Mouse (Mus musculus) G1E (cell line): ENCODE measurements at regions not wholly inside any gene's neighbourhood (a gene's known extent, or its start where the extent isn't known, plus 50 kb on each side); places are given as distances from the start of the nearest gene placed in this dataset.

Experiments
- CTCF ChIP-seq: IDR thresholded peaks from 2 replicates; pipeline ENCODE4 v1.5.1; 2012; ENCODE audit warnings: low read depth, low read length, inconsistent platforms, mixed read lengths
- GATA1 ChIP-seq: IDR thresholded peaks from 2 replicates; pipeline ENCODE4 v1.6.1; 2012; ENCODE audit warnings: borderline replicate concordance, low read length, inconsistent platforms, mixed read lengths
- GATA2 ChIP-seq: IDR thresholded peaks from 2 replicates; pipeline ENCODE4 v1.6.1; 2012; ENCODE audit warnings: low read depth, low read length, inconsistent platforms, borderline replicate concordance
- POLR2AphosphoS5 ChIP-seq: IDR thresholded peaks from 2 replicates; pipeline ENCODE4 v1.6.1; 2012; ENCODE audit warnings: low read depth, low read length, inconsistent platforms; ENCODE audit not compliant: insufficient replicate concordance
- TAL1 ChIP-seq: conservative IDR thresholded peaks from 2 replicates; pipeline ENCODE4 v1.6.1; 2012; ENCODE audit warnings: low read depth, low read length, inconsistent platforms, mixed read lengths

DNA sequence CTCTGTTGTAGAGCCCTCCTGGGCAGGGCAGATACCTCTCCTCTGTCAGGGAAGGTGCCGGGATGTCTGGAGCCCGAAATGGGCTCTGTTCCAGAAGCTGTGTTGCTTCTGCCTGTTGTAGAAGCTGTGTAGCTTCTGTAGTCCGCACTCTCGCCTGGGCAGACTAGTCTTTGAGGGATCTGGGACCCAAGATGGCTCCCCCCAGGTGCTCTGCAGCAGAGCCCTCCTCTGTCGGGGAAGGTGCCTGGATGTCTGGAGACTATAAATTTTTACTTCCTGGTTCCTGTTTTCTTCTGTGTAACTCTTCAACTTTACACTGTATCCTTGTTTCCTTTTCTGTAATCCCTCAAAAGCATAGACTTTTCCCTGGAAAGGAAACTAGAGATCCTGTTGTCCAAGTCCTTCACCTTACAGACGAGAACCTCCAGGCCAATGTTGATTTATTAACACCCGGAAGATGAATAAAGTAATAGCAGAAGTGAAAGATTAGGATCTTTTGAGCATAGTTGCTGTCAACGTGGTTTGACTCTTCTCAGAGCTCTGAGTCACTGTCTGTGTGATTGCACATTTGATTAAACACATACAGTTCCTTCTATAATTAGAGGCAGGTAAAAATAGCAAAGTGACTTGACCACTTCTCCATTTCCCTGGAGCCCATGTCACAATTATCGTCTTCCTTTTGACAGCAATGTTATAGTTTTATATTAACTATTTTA is 202.2 kb upstream of the Ptger4 start:
- TF ChIP-seq TAL1 (no peak), CTCF (no peak), POLR2AphosphoS5 (no peak), GATA1 (no peak), GATA2 (no peak)
